Mouse (Mus musculus): ENCODE results near the gene Elavl4. TPM values are rescaled to one million over a fixed set of nuclear protein-coding genes. Genes with fewer than 3 reads are reported as not detected.

The Elavl4 gene
- under 1 TPM; 0.19 to 0.27 TPM for total RNA-seq (2021)
- long read RNA-seq, experiment 1 = 0 reads
- long read RNA-seq, experiment 2 = 0 reads

GRCm38 (mm10) chr4:110351178-110352000 is at the start of gene Elavl4:
TSS of gene Elavl4 (minus strand) at chr4:110351909.
- peak; percentile 46 for DNase-seq

GRCm38 (mm10) chr4:110397618-110398045 is 45.9 kb upstream of the Elavl4 start, which contains the start of gene Agbl4:
TSS of gene Agbl4 (plus strand) at chr4:110397661.
- DNase-seq = peak; percentile 20

- DNase-seq = no peak
Observed at GRCm38 (mm10) chr4:110396221-110396620, 44.5 kb upstream of the Elavl4 start.

- no peak for DNase-seq
Observed at GRCm38 (mm10) chr4:110360568-110360967, 8.9 kb upstream of the Elavl4 start.

- DNase-seq = no peak
Observed at GRCm38 (mm10) chr4:110352001-110352369, 276 bp upstream of the Elavl4 start.

- no peak for DNase-seq
Observed at GRCm38 (mm10) chr4:110350856-110351177, 892 bp downstream of the Elavl4 start.

- DNase-seq = no peak
Observed at GRCm38 (mm10) chr4:110323912-110324311, 27.8 kb downstream of the Elavl4 start.

- DNase-seq = no peak
Observed at GRCm38 (mm10) chr4:110312126-110312525, 39.6 kb downstream of the Elavl4 start.

GRCm38 (mm10) chr4:110306972-110307371 is 44.7 kb downstream of the Elavl4 start:
- DNase-seq = no peak

- DNase-seq = no peak
Observed at GRCm38 (mm10) chr4:110306559-110306958, 45.1 kb downstream of the Elavl4 start.

GRCm38 (mm10) chr4:110295793-110296192 is 55.9 kb downstream of the Elavl4 start:
- DNase-seq = no peak

- DNase-seq = no peak
Observed at GRCm38 (mm10) chr4:110293238-110293637, 58.5 kb downstream of the Elavl4 start.

GRCm38 (mm10) chr4:110292471-110292870 is 59.2 kb downstream of the Elavl4 start:
- no peak for DNase-seq

- no peak for DNase-seq
Observed at GRCm38 (mm10) chr4:110290544-110291095, 61.1 kb downstream of the Elavl4 start.

- DNase-seq = no peak
Observed at GRCm38 (mm10) chr4:110290056-110290455, 61.7 kb downstream of the Elavl4 start.

- no peak for DNase-seq
Observed at GRCm38 (mm10) chr4:110287412-110288067, 64.2 kb downstream of the Elavl4 start.

GRCm38 (mm10) chr4:110286841-110287240 is 64.9 kb downstream of the Elavl4 start:
- DNase-seq = no peak

- DNase-seq = no peak
Observed at GRCm38 (mm10) chr4:110286371-110286781, 65.3 kb downstream of the Elavl4 start.

- DNase-seq = no peak
Observed at GRCm38 (mm10) chr4:110285346-110286330, 66.1 kb downstream of the Elavl4 start.

GRCm38 (mm10) chr4:110284446-110284845 is 67.3 kb downstream of the Elavl4 start:
- DNase-seq = no peak

GRCm38 (mm10) chr4:110270046-110270445 is 81.7 kb downstream of the Elavl4 start:
- DNase-seq = no peak
